Mouse (Mus musculus) spleen, adult 2 months (tissue): ENCODE measurements around the gene Col4a4.

Experiments used
- CTCF ChIP-seq: fragments of 200-500 bp; IDR thresholded peaks from 2 replicates; pipeline ENCODE4 v1.5.1; 2011; ENCODE audit warnings: mild to moderate bottlenecking, inconsistent platforms; ENCODE audit not compliant: insufficient read depth, insufficient read length, insufficient replicate concordance; ENCODE audit errors: extremely low read depth
- POLR2A ChIP-seq: fragments of 200-500 bp; IDR thresholded peaks from 2 replicates; pipeline ENCODE4 v1.6.1; 2011; ENCODE audit warnings: low read depth, low read length, inconsistent platforms

GRCm38 (mm10) chr1:82618592-82618991 is 31.9 kb upstream of the Col4a4 start:
- TF ChIP-seq POLR2A = no peak
- TF ChIP-seq CTCF = no peak
